Mouse (Mus musculus): ENCODE data around the gene E2f8. TPM values are rescaled to one million over a fixed set of nuclear protein-coding genes. Genes with fewer than 3 reads are reported as not detected.

Gene E2f8
- polyA plus RNA-seq (2017; shearing (Covaris generic)) = 10 to 100 TPM in 1 of 3 experiments, 1 to 10 TPM in 1, under 1 TPM in 1; 0.75 to 16.1 (median 1.6) TPM

DNA sequence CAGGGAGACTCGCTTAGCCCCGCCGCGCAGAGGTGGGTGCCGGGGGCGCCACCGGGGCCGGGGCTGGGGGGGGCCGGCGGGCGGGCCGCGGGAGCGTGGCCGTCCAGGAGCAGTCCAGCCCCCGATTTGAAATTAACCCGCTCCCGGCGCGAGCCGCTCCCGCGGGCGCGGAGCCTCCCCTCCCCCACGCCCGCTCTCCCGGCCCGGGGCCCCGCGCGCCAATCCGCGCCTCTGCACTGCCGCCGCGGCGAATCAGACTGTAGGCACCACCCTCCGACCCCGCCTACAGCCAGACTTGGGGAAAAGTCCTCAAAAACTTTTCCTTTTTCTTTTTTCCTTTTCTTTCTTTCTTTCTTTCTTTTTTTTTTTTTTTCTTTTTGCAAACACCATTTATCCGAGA is at the start of gene E2f8:
TSS of gene E2f8 (minus strand) at position 111 of the 400 bp plus-strand sequence.
- peak; percentile 15 for ATAC-seq

DNA sequence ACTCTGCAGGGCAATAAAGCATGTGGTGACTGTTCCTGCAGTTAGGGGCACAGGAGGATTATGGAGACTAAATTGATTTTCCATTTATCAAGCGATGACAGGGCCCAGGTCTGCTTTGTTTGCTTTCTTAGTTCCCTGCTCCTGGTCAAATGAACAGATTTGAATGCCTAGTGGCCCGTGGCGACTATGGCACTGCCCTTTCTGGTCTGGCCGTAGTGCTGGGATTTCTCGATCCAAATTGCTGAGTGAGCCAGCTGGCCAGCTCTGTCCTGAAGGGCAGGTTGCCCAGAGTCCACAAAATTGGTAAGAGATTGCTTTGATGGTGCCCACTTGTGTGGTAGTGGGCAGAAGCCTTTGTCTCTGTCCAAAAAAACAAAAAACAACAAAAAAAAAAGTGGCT is 49.0 kb upstream of the E2f8 start:
- no peak for ATAC-seq

DNA sequence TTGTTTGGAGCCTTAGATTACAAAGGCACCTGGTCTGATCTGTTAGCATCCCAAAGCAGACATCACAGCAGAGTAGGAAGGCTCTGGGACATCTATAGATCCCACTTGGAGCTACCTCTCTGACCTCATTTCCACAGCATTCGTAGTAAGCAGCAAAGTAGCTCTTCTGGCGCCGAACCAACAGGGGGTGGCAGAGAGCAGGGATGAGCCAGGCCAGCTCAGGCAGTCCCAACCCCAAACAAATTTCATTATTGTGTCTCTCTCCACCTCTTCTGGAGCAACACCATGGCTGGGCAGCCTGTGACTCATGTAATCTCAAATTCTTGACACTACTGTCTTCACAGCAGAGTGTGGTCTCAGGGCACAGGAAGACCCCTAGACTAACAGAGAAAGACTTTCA is 47.0 kb upstream of the E2f8 start:
- ATAC-seq = peak; percentile 58

GRCm38 (mm10) chr7:48925214-48925613 is 43.8 kb upstream of the E2f8 start:
- ATAC-seq = no peak

DNA sequence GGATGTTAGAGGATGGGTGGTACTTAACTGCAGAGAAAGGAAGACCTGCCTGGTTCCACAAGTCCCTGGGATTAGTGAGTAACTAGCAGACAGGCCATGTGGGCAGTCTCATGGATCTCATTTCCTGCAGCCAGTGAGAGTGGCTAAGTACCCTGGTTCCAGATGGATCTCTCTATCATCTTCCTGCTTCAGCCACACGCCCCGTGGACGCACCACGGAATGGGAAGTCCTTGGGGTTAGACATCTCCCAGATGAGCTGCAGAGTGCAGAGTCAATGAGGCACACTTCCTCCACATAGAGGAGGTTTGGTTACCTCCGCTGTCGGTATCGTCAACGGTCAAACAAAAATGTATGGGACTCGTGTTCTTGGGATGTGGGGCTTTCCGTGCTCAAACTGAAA is 42.2 kb upstream of the E2f8 start:
- no peak for ATAC-seq

DNA sequence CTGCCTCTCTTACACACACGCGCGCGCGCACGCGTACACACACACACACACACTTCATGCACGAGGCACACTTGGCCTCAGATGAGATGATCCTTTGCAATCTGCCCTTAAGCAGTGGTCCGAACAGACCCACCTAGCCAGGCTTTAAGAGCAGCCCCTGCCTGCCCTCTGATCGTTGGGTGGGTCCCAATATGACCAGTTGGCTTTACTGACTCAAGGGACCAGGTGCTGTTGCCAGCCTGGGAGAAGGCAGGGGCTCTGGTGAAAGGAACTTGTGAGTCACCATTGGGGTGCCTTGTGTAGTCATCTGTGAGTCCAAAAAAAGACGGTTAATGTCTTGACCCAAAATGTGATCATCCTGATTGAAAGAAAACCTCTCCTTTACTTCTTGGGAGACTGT is 37.0 kb upstream of the E2f8 start:
- ATAC-seq = no peak

DNA sequence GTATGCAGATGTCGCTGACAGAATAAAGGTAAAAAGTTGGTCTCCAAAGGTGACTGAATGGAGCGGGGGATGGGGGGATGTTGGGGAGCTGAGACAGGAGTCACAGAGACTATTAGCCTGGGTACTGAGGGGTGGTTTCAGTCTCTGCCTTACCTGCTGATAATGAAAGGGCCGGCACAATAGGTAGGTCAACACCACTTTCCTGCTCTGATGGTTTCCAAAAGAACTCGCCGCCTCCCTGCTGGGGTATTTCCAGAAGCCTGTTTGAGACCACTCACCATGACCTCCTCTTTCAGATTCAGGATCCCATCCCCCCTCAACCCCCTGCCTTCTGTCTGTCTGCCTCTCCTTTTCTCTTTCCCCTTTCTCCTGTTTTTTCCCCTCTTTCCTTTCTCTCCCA is 36.6 kb upstream of the E2f8 start:
- no peak for ATAC-seq

DNA sequence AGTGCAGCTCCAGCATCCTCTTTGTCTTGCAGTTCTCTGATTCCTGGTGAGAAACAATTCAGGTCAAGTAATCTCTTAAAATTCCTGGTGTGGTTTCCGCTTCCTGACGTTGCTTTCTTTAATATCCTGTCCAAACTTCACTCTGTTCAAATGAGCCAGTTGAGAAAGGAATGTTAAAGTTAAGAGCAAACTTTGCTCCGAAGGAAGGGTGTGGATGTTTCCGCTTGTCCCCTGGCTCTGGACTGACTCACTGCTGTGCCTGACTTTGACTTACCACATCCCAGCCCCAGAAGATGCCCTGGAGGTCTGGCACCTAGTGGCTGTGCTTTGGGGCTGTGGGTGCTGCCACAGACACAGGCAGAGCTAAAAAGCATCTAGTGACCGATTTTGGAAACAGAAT is 36.1 kb upstream of the E2f8 start:
- ATAC-seq = no peak

- ATAC-seq = no peak
Measured at GRCm38 (mm10) chr7:48914630-48915506, 33.5 kb upstream of the E2f8 start.

DNA sequence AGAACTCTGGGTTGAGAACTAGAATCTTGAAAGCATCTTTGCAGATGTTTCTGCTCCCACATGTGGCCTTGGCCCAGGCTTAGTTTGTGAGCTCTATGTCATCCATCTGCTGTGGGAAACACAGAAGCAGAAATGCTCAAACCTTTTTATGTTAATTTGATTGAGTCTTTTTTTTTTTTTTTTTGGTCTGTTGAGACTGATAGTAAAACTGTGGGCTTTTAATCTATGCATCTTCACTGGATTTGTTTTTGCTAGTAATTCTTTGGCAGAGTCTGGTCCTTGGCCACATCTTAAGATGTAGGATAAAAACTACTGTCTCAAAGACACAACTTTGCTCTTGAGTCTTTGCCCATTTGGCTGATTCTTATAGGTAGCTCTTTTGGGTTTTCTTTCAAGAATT is 29.8 kb upstream of the E2f8 start:
- ATAC-seq = no peak

- ATAC-seq = no peak
Measured at GRCm38 (mm10) chr7:48910282-48910681, 28.9 kb upstream of the E2f8 start.

GRCm38 (mm10) chr7:48909342-48909671 is 27.9 kb upstream of the E2f8 start:
- peak; percentile 37 for ATAC-seq

DNA sequence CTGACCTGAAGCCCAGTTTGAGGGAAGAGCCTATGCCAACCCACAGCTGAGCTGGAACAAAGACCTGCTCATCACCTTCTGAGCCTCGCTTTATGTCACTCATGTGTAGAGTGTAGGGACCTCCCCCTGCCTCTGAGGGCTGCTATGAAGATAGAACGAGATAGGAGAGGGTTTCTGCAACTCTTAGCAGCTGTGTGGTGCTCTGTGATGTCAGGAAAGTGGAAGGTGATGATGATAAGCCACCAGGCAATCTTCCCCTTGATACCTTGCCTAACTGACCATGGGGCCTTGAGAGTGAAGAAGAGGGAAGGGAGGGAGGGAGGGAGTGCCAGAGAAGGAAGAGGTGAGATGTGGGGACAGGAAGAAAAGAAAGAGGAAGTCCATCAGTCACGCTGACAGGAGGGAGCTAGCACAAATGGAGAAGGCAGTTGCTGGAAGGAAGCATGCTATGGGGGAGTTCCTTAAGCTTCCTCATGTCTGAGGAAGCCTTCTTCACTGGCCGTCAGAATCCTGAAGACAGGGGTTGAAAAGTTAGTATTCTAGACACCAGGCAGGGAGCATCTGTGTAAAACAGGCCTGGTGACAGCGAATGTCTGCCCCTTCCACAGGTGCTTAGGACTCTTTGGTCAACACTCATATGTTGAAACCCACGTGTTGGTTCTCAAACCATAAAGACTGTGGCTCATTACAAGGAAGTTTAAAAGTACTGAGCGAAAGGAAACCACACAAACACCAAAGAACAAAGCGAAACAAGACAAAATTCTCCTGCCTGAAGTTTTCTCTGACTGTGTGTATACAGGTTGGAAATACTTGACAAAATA is 27.3 kb upstream of the E2f8 start, which contains the start of gene Nav2:
TSS of gene Nav2 (plus strand) at position 196 of the 821 bp plus-strand sequence.
- peak; percentile 78 for ATAC-seq

DNA sequence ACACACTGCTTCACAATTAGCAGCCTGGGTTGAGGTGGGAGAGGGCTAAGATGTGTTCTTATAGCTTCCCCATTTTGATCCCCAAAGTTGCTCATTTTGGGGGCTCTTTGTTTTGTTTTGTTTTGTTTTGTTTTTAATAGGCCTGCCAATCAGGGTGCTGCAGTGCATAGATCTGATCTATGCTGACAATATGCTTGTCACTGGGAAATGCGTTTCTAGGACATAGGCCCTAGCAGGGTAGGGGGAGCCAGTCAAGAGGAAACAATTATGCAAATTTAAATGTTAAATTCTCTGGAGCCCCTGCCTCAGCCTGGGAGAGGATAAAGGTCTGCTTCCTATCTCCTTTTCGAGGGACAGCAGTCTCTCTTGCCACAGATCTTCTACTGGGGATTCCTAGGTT is 21.1 kb upstream of the E2f8 start:
- ATAC-seq = no peak

DNA sequence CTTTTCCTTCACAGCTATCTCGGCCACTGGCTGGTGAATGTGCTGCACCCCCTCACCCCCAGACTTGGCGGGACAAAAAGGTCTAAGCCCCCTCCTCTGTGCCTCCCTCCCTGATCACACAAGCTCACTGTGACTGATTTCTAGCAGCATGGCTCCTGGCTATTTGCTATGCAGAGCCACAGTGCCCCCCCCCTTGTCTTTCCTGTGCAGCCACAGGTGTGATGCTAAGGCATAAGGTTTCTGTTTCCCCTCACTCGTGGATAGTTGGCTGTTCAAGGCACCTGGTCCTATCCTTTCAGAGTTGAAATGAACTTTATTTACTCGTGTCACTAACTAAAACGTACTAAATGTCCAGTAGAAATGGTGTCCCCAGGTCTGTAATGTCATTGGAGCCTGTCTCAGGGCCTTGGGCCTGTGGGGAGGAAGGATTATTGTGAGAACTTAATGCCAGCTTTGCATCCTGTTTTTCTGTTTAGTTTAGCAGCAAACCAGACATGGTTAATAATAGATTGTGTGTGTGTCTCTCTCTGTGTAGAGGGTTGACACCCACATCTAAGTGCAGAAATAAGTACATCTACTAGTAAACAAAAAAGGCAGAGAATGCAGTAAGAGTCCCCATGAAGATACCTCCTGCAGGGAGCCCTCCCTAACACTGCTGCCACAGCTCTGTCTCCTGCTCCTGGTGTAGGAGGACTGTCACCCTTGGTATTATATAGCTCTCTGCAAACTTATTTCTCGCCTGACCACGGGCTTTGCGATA is 19.2 kb upstream of the E2f8 start:
- peak; percentile 55 for ATAC-seq

GRCm38 (mm10) chr7:48898416-48898815 is 17.0 kb upstream of the E2f8 start:
- peak; percentile 34 for ATAC-seq

DNA sequence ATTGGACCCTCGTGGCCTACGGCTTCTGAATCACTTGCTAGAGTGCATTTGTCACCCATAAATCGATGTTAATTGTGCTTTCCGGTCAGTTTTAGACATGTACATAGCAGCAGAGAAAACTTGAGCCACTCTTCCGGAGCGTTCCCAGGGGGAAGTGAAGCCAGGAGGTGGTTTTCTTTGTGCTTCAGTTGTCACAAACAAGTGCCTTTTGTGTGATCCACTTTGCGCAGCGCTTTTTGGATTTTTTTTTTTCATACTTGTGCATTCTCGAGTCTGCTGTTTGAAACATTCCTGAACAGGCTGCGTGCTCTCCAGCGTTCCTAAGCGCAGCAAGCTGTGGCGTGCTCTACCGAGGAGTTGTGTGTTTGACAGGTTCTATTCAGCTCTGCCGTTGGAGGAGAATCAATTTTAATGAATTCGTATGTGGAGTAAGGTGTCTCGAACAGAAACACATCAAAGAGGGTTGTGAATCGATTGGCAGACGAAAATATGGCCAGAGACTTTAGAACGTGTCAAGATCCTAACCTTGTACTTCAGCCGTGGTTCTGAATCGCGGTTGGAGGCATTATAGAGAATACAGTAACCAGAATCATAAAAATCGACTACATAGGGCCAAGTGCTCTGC is 16.3 kb upstream of the E2f8 start:
- ATAC-seq = no peak

DNA sequence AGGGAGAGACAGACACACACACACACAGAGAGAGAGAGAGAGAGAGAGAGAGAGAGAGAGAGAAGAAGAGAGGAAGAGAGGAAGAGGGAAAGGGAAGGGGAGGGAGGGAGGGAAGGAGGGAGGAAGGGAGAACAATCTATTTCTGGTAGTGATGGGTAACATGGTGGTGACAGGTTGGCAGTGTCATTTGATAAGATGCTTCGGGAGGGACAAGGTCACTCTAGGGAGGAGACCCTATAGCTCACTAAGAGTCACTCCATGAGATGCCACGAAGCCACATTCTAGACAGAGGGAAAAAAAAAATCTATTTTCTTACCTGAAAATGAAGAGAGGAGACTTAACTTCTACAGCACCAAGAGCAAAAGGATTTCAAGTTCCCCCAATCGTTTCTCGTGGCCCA is 14.7 kb upstream of the E2f8 start:
- no peak for ATAC-seq

DNA sequence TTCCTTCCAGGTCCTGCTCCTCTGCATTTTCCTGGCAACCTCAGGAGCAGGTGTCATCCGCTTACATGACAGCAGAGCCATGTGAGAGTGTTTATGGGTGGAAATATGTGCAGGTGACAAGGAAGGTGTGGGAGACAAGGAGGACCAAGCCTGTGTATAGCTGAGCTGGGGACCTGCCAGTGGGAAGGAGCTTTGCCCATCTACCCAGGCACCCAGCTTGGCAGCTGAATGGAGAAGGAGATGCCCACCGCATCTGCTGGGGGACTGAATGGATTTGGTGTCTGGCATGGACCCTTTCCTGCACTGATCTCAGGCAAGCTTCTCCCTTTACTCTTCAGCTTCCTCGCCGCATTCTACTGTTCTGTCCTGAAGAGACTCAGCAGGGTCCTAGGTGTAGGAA is 14.1 kb upstream of the E2f8 start:
- no peak for ATAC-seq

GRCm38 (mm10) chr7:48894763-48895162 is 13.4 kb upstream of the E2f8 start:
- ATAC-seq = no peak

DNA sequence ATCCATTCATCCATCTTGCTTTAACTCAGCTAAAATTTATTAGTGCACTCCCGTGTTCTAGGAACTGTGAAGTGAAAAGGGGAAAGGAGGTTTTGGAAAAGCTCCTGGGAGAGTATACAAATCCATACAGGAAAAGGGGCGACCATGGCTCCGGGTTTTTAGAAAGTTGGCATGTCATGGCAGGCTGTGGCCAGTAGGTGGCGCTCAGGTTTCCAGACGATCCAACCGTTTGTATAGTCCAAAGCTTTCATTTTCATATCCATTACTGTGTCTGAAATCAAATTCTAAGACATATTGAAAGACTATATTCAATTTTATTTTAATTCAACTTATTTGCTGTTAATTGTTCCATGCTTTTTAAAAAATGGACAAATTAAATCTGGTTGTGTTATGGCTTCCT is 12.8 kb upstream of the E2f8 start:
- ATAC-seq = peak; percentile 64

DNA sequence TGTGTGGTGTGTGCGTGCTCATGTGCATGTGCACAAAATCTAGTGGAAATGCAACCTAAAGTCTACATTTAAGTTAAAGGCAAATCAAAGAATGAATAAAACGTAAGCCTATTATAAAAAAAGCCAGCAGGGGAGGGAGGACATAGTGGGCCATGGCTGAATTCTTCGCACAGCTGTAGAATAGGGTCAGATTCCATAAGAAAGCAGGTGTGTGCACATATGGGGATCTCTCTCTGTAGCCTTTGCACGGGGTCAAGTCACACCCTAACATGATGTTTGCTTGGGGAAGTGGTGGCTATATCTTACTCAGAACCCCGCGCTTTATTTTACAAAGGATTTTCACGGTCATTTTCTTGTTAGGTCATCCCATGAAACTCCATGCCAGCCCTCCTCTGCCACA is 11.7 kb upstream of the E2f8 start:
- ATAC-seq = no peak

GRCm38 (mm10) chr7:48891029-48891428 is 9.6 kb upstream of the E2f8 start:
- no peak for ATAC-seq
